Mouse (Mus musculus): ENCODE results near the gene Gm20661.

DNA sequence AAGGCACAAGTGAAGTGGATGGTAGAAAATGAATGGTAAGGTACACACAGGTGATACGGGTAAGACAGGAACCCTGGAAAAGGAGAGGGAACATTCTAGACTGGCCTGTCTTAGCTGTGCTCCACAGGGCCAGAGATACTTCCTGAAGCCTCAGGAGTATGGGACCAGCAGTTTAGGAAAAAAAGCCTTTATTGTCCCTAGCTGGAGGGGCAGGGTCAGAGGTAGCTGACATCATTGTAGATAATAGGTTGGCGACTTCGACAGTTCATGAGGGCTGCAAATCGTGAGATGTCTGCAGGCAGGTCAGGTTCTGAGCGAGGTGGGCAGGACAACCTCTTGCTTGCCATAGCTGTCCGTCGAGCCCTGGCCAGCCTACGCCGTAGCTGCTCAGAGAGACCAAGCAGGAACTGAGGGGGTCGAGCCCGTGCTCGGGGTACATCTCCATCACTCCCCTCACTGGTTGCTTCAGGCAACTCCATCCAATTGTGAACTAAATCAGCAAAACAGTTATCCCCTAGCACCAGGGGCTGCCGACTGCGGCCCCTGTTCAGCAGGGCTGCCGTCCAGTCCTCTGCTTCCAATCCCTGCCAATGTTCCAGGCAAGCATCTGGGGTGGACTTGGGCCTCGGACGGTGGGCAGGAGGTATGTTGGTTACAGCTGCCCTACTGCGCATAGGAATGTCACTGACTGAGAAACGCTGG lies 1.3 kb downstream of the Gm20661 start:
- TF ChIP-seq POLR2A (IDR thresholded peaks at IDR 0.05; ENCODE audit: extremely low read depth, insufficient read depth, low read length) (no peak), CTCF (IDR thresholded peaks at IDR 0.05; ENCODE audit: extremely low read depth, insufficient read depth, low read length) (no peak)
